Mouse (Mus musculus): ENCODE results near the gene Ston2.

Ston2 gene

GRCm38 (mm10) chr12:91648426-91648825 lies 139.8 kb downstream of the Ston2 start:
- DNase-seq, result no peak

- DNase-seq, result no peak
These were observed 142.6 kb downstream of the Ston2 start for GRCm38 (mm10) chr12:91645361-91646123.

- no peak for DNase-seq
These were observed 145.0 kb downstream of the Ston2 start for GRCm38 (mm10) chr12:91643221-91643620.

DNA sequence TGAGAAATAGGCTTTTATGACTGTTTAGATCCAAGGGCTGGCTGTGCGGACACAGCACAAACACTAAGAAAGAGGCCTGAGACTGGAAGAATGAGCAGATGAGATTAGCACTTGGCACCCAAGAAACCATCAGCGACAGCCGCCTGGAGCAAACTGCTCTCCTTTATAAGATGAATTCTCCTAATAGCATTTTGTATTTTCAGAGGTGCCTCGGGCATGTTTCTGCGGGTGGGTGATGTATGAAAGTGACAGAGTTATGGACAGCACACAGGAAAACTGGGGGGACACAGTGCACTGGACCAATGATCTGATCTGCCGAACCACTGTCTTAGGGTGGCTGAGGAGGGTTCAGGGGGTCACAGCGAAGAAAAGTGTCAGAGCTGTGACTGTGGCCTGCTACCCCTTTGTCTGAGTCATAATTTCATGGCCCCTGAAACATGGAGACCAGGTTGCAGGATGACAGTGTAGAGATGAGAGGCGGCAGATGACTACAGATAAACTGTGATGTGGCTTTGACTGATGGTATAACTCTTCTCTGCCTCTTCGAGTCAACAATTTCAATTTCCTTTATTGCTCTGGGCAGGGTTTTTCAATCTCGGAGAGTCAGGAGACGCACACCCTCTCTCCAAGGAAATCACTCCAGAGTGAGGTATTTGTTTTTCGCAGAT lies 145.6 kb downstream of the Ston2 start:
- no peak for DNase-seq

GRCm38 (mm10) chr12:91641631-91642141 lies 146.5 kb downstream of the Ston2 start:
- DNase-seq, result peak; percentile 18 to 29

GRCm38 (mm10) chr12:91641133-91641532 lies 147.1 kb downstream of the Ston2 start:
- DNase-seq, result no peak

DNA sequence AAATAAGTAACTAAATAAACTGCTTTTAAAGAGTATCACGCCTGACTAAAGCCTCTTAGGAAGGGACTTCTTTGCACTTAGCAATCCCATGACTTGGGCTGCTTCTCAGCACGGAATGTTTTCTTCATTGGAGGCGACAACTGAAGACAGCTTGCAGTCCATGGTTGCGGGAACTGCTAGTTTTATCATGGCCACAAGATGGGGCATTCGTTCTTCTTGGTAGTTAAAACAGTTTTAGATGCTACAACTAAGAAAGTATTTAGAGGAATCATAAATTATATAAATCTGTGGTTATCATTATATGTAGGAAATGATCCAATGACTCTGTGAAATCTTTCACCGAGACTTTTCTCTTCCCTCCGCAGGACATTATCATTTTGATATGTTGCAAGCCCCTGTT lies 147.5 kb downstream of the Ston2 start:
- peak; percentile 51 to 54 for DNase-seq

DNA sequence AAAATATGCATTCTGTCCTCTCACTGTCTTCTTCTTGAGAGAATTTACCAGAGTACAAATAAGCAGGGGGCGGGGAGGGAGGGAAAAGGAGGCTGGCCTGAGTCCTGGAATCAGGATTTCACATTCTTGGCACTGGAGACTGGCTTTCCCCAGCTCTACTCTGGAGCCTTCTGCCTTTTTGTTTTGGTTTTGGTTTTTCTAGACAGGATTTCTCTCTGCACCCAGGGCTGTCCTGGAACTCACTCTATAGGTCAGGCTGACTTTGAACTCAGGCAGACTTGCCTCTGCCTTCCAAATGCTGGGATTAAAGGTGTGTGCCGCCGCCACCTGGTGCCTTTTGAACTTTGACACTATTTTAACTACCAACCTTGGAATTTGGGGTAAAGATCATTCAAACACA lies 149.8 kb downstream of the Ston2 start:
- no peak for DNase-seq

GRCm38 (mm10) chr12:91637136-91637909 lies 150.9 kb downstream of the Ston2 start:
- DNase-seq, result no peak

DNA sequence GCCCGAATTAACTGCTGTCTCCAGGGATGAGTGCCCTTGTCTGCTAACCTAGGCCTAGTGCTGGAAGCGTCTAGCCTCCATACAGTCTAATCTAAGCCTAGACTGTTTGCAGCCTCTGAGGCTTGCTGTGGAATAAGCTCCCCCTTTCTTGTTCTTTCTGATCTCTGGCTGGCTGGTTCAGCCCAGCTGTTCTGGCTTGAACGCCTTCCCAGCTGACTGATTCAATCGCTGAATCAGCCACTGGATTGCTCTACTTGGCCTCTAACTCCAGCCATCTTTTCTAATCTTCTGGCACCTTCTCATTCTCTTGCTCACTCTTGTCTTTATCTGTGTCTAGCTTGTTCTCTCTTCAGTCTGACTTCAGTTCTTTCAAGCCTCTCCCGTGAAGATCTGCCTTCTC lies 161.7 kb downstream of the Ston2 start:
- no peak for DNase-seq

GRCm38 (mm10) chr12:91625013-91625412 lies 163.2 kb downstream of the Ston2 start:
- DNase-seq, result peak in 1 of 2 experiments; percentile 15

GRCm38 (mm10) chr12:91609425-91609824 lies 178.8 kb downstream of the Ston2 start:
- no peak for DNase-seq

GRCm38 (mm10) chr12:91607678-91608077 lies 180.5 kb downstream of the Ston2 start:
- DNase-seq, result no peak

DNA sequence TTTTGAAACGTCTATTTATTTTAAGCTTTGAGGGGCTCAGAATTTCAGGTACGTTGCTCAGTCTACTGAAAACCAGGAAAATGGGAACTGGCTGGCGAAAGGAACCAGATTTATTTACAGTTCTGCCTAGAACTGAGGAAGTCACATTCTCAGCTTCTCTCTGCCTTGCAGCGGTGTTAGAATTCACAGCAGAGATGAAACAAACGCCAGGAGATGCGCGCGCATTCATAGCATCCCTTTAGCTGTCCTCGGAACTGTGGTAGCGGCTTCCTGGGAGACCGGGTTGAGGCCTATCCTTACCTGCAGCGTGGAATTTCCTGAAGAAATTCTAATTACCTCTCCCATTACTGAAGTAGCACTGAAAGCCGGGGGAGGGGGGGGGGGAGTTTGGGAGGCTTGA lies 181.5 kb downstream of the Ston2 start:
- no peak for DNase-seq

- DNase-seq, result no peak
These were observed 183.6 kb downstream of the Ston2 start for GRCm38 (mm10) chr12:91604600-91604999.

DNA sequence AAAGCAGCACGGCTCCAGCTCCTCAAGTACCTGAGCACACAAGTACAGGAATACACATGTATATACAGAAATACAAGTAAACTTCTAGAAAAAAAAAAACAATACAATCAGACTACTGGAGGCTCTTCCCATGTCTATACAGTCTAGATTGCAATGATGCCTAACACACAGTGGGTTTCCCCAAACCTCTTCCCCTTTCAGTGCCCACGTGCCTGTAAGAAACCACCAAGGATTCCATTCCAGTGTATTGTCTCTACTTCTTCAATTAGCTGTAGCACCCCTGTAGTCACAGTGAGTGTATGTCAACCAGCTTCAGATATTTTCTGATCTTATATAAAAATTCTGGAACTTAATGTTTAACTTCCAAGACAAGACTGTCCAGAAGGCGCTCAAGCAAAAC lies 196.1 kb downstream of the Ston2 start:
- DNase-seq, result no peak

- DNase-seq, result no peak
These were observed 197.0 kb downstream of the Ston2 start for GRCm38 (mm10) chr12:91591191-91591590.

GRCm38 (mm10) chr12:91590716-91591115 lies 197.5 kb downstream of the Ston2 start:
- peak; percentile 21 to 36 for DNase-seq

DNA sequence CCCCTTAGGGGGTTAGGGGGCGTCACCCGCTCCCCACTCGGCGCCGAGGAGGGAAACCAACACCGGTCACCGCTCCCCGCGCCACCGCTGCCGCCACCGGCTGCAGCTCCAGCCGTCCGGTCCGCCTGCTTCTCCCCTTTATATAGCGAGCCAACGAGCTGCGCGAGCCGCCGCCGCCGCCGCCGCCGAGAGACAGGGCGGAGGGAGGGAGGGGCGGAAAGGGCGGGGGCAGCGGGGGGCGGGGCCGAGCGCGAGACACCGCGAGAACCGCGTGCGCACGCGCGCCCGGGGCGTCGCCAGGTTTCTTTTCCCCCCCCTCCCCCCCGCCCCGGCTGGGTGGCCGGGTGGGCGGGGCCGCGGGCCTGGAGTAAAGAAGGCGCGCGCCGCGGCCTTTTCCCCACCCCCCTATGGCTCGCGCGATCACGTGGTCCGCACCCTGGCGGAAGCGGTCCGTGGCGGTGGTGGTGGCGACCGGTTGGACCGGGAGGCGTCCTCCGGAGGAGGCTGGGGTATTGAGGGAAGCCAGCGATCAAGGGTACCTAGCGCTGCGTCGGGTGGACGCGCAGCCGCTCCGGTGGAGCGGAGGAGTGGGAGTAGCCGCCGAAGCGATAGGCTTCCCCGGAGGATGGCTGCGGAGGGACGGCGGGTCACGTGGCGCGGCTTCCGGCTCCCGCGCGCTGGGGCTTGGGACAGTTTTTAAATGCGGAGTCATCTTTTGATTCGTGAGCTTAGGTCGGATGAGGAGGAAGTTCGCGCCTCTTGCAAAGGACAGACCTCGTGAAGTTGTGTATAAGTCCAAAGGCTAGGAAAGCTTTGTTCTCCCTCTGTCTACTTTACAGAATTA lies 198.1 kb downstream of the Ston2 start, which contains the start of gene Gtf2a1:
Gene Gtf2a1, minus strand, starts transcription at position 641 of the 844 bp plus-strand sequence.
- peak; percentile 94 to 97 for DNase-seq

DNA sequence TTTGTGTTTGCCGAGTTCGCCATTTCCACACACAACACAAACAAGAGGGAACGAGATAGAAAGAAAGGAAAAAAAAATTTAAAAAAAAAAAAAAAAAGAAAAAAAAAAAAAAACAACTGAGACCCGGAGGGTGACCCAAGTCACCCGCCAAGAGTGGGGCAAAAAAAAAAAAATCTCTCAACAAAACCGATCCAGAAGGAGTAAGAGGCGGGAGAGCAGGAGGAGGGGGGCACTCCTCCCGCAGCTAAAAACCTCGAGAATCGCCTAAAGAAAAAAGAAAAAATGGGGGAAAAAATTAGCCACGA lies 198.7 kb downstream of the Ston2 start:
- DNase-seq, result no peak

- peak; percentile 68 to 84 for DNase-seq
These were observed 199.3 kb downstream of the Ston2 start for GRCm38 (mm10) chr12:91588670-91589541.
